In genomic region chr14:61683356-61683740, GRCm38 (mm10) we compare ENCODE assay signal across 8 mouse cellular contexts.
A peak's percentile ranks its signal among the peaks of the same experiment; 100 is the strongest.
DNase-seq lines count a peak whose midpoint lies in the region; ATAC-seq and TF ChIP-seq lines count a peak whose summit lies in the region.

No protein-coding gene starts in this region.

- no peaks in the 10 kb centered on the region for H3K27me3 ChIP-seq in liver, adult 2 months (ENCODE audit: control insufficient read depth, insufficient read depth, low read length)
- peaks cover 44% of the 10 kb centered on the region for H3K27me3 ChIP-seq in embryonic facial prominence, embryonic 13.5 days
- H3K27me3 ChIP-seq in hindbrain, embryonic 10.5 days (ENCODE audit: insufficient read depth, poor library complexity, severe bottlenecking), result peaks cover 66% of the 10 kb centered on the region
- H3K27me3 ChIP-seq in lung, postnatal 0 days (replicated peaks; ENCODE audit: insufficient read depth, low read length), result no peaks in the 10 kb centered on the region; the same call in 1 of the 2 replicates

- H3K36me3 ChIP-seq in liver, adult 2 months (ENCODE audit: control insufficient read depth, insufficient read depth, low read length), result no peaks in the 10 kb centered on the region
- H3K36me3 ChIP-seq in embryonic facial prominence, embryonic 13.5 days, result no peaks in the 10 kb centered on the region
- H3K36me3 ChIP-seq in hindbrain, embryonic 10.5 days, result no peaks in the 10 kb centered on the region
- no peaks in the 10 kb centered on the region for H3K36me3 ChIP-seq in lung, postnatal 0 days (ENCODE audit: insufficient read depth, low read length)

- H3K27ac ChIP-seq in liver, adult 2 months (replicated peaks; ENCODE audit: insufficient read depth, low read depth, low read length), result peak overlapping the region; percentile 94
- peak overlapping the region; percentile 93; the same call in 1 of the 2 replicates for H3K27ac ChIP-seq in embryonic facial prominence, embryonic 13.5 days
- H3K27ac ChIP-seq in hindbrain, embryonic 10.5 days, result peak overlapping the region; percentile 97
- peak overlapping the region; percentile 98 for H3K27ac ChIP-seq in lung, postnatal 0 days (ENCODE audit: low read length)

- H3K79me2 ChIP-seq in liver, adult 2 months (ENCODE audit: control insufficient read depth, insufficient read depth, low read length), result no peaks in the 10 kb centered on the region; the same call in 1 of the 2 replicates

- no peak for DNase-seq in liver, adult 2 months (ENCODE audit: extremely low read depth, low read depth, low spot score)
- no peak for DNase-seq in liver
- DNase-seq in hindbrain, embryonic 10.5 days (ENCODE audit: low spot score), result peak; percentile 15
- DNase-seq in lung, postnatal 0 days (ENCODE audit: low spot score), result no peak
- DNase-seq in frontal cortex, postnatal 10 days (ENCODE audit: low spot score in 2 of 2), result no peak
- no peak for DNase-seq in right cerebral cortex, postnatal 14 days
- no peak for DNase-seq in layer of hippocampus, postnatal 36 days

- ATAC-seq in embryonic facial prominence, embryonic 13.5 days (ENCODE audit: insufficient number of reproducible peaks, insufficient read depth, low FRiP score, low TSS enrichment, low read depth), result no peak
- ATAC-seq in lung, postnatal 0 days, result no peak

- H3K4me3 ChIP-seq in liver, adult 2 months (ENCODE audit: insufficient read depth, low read depth, low read length), result peak overlapping the region; percentile 96
- H3K4me3 ChIP-seq in embryonic facial prominence, embryonic 13.5 days, result peak overlapping the region; percentile 83
- peak overlapping the region; percentile 78 for H3K4me3 ChIP-seq in hindbrain, embryonic 10.5 days
- peak overlapping the region; percentile 91 for H3K4me3 ChIP-seq in lung, postnatal 0 days (ENCODE audit: low read depth, low read length)

- peak overlapping the region; percentile 97 for H3K4me2 ChIP-seq in embryonic facial prominence, embryonic 13.5 days
- peak overlapping the region; percentile 99 for H3K4me2 ChIP-seq in lung, postnatal 0 days (replicated peaks; ENCODE audit: low read depth, low read length)

- H3K9ac ChIP-seq in liver, adult 2 months (ENCODE audit: low read depth, low read length), result peak overlapping the region; percentile 96
- H3K9ac ChIP-seq in embryonic facial prominence, embryonic 13.5 days, result peak overlapping the region; percentile 85; the same call in 1 of the 2 replicates
- H3K9ac ChIP-seq in lung, postnatal 0 days (replicated peaks; ENCODE audit: low read depth), result peak overlapping the region; percentile 94

- no peak for TF ChIP-seq CTCF in liver, adult 2 months (IDR thresholded peaks at IDR 0.05; ENCODE audit: low read depth, low read length)
- TF ChIP-seq CTCF in lung, postnatal 0 days (IDR thresholded peaks at IDR 0.05), result no peak

- WGBS in liver, adult 2 months, result 13% methylated on average over 9 of the region's 9 CpGs
- WGBS in embryonic facial prominence, embryonic 13.5 days, result 2% methylated on average over 9 of the region's 9 CpGs
- WGBS in hindbrain, embryonic 10.5 days, result under 1% methylated on average over 9 of the region's 9 CpGs
- WGBS in lung, postnatal 0 days, result 14% methylated on average over 9 of the region's 9 CpGs

- no peak for TF ChIP-seq POLR2A in liver, adult 2 months (IDR thresholded peaks at IDR 0.05; ENCODE audit: extremely low read depth, insufficient read depth, low read length)

- no peak for TF ChIP-seq EP300 in lung, postnatal 0 days (IDR thresholded peaks at IDR 0.05)

- no peaks in the 10 kb centered on the region for H3K9me3 ChIP-seq in embryonic facial prominence, embryonic 13.5 days
- no peaks in the 10 kb centered on the region for H3K9me3 ChIP-seq in hindbrain, embryonic 10.5 days
- H3K9me3 ChIP-seq in lung, postnatal 0 days (ENCODE audit: low read length), result no peaks in the 10 kb centered on the region

- peaks cover 8% of the 10 kb centered on the region; the same call in 1 of the 2 replicates for H3K4me1 ChIP-seq in liver, adult 2 months (ENCODE audit: control insufficient read depth, insufficient read depth, low read length)
- H3K4me1 ChIP-seq in embryonic facial prominence, embryonic 13.5 days, result peaks cover 43% of the 10 kb centered on the region
- H3K4me1 ChIP-seq in hindbrain, embryonic 10.5 days (replicated peaks), result peaks cover 62% of the 10 kb centered on the region
- peaks cover 12% of the 10 kb centered on the region; the same call in 1 of the 2 replicates for H3K4me1 ChIP-seq in lung, postnatal 0 days (ENCODE audit: insufficient read depth, low read depth, low read length)
